Mouse (Mus musculus): ENCODE measurements around the gene Eln. TPM values are rescaled to one million over a fixed set of nuclear protein-coding genes. Genes with fewer than 3 reads are reported as not detected.

Gene Eln
- 8.1 TPM for polyA plus RNA-seq (2014; fragmentation: Illumina TruSeq; extraction: RNeasy Lipid Tissue Mini Kit (QIAGEN cat#74804); ENCODE audit: low read depth, low replicate concordance)

DNA sequence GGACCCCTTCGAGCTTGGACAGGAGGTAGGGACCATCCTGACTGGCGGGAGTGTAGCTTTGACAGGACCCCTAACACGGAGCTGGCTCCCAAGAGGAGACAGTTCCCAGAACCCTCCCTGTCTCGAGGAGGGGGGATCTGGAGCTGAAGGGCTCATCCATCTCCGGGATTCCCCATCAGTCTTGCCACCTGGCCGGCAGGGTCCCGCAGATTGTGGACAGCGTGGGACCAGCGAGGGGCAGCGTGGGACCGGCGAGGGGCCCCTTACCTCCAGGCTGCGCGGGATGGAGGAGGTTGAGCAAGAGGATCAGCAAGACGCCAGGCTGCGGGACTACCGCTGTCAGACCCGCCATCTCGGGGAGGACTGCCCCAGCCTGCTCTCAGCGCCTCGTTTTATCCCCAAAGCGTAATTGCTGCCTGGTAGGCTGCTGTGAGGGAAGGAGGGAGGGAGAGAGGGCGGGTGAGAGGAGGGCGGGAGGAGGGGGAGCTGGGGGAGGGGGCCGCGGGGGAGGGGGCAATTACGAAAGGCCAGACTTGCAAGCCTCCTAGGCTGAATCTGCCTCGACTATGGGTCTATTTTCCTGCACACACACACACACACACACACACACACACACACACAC is at the start of gene Eln:
Gene Eln, minus strand, starts transcription at position 434 of the 622 bp plus-strand sequence.

DNA sequence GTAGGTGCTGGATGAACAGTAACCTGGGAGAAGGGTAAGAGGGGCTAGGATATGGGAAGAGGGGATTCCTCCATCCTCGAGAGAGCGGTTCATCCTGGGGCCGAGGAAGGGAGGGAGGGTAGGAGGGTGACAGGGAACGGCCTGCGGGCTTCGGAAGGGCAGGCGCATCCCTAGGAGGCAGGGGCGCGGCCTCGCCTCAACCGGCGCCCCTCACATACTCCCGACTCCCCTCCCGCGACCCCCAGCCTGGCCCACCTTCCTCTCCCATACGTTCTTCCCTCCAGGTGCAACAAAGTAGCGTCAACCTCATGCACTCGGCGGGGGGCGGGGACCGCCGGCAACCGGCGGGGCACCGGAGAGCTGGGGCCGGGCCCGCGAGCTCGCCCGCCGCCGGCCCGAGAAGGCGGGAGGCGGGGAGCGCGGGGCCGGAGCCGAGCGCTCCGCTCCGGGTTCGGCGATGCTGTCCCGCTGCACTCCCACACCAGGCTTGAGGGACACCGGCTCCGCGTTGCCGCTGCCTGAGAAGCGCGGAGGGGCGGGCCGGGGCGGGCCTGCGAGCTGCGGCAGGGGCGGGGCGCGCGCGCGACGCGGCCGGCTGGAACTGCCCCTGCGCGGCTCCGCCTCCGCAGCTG is 58.9 kb downstream of the Eln start, which contains the start of gene Limk1:
Gene Limk1, minus strand, starts transcription at position 513 of the 632 bp plus-strand sequence.

Other genes starting within 250 kb of the Eln start
- 1.2 TPM for gene Clip2, start 194.9 kb downstream of the Eln start, polyA plus RNA-seq (2014; fragmentation: Illumina TruSeq; extraction: RNeasy Lipid Tissue Mini Kit (QIAGEN cat#74804); ENCODE audit: low read depth, low replicate concordance)
- 0.22 TPM for gene Syna, start 187.2 kb downstream of the Eln start, polyA plus RNA-seq (2014; fragmentation: Illumina TruSeq; extraction: RNeasy Lipid Tissue Mini Kit (QIAGEN cat#74804); ENCODE audit: low read depth, low replicate concordance)
- 9.1 TPM for gene Rfc2, start 166.0 kb downstream of the Eln start, polyA plus RNA-seq (2014; fragmentation: Illumina TruSeq; extraction: RNeasy Lipid Tissue Mini Kit (QIAGEN cat#74804); ENCODE audit: low read depth, low replicate concordance)
- 4.4 TPM for gene Lat2, start 132.3 kb downstream of the Eln start, polyA plus RNA-seq (2014; fragmentation: Illumina TruSeq; extraction: RNeasy Lipid Tissue Mini Kit (QIAGEN cat#74804); ENCODE audit: low read depth, low replicate concordance)
- 116 TPM for gene Eif4h, start 107.8 kb downstream of the Eln start, polyA plus RNA-seq (2014; fragmentation: Illumina TruSeq; extraction: RNeasy Lipid Tissue Mini Kit (QIAGEN cat#74804); ENCODE audit: low read depth, low replicate concordance)
- gene Limk1, start 58.7 kb downstream of the Eln start, polyA plus RNA-seq (2014; fragmentation: Illumina TruSeq; extraction: RNeasy Lipid Tissue Mini Kit (QIAGEN cat#74804); ENCODE audit: low read depth, low replicate concordance) = 0.57 TPM
- not detected for gene Tmem270, start 159.4 kb upstream of the Eln start, polyA plus RNA-seq (2014; fragmentation: Illumina TruSeq; extraction: RNeasy Lipid Tissue Mini Kit (QIAGEN cat#74804); ENCODE audit: low read depth, low replicate concordance)
- not detected for gene Cldn13, start 168.2 kb upstream of the Eln start, polyA plus RNA-seq (2014; fragmentation: Illumina TruSeq; extraction: RNeasy Lipid Tissue Mini Kit (QIAGEN cat#74804); ENCODE audit: low read depth, low replicate concordance)
- 10.4 TPM for gene Mettl27, start 185.0 kb upstream of the Eln start, polyA plus RNA-seq (2014; fragmentation: Illumina TruSeq; extraction: RNeasy Lipid Tissue Mini Kit (QIAGEN cat#74804); ENCODE audit: low read depth, low replicate concordance)
- 2.8 TPM for gene Cldn4, start 199.6 kb upstream of the Eln start, polyA plus RNA-seq (2014; fragmentation: Illumina TruSeq; extraction: RNeasy Lipid Tissue Mini Kit (QIAGEN cat#74804); ENCODE audit: low read depth, low replicate concordance)
- gene Cldn3, start 238.9 kb upstream of the Eln start, polyA plus RNA-seq (2014; fragmentation: Illumina TruSeq; extraction: RNeasy Lipid Tissue Mini Kit (QIAGEN cat#74804); ENCODE audit: low read depth, low replicate concordance) = 1.2 TPM

Measured in sigmoid colon, adult 10 weeks (tissue).